Mouse (Mus musculus): ENCODE data around the gene Aars.

GRCm38 (mm10) chr8:111055031-111055634, 22.2 kb downstream of the Aars start:
- TF ChIP-seq CTCF (IDR thresholded peaks at IDR 0.05; ENCODE audit: low read depth) = no peak
- no peak for TF ChIP-seq EP300 (IDR thresholded peaks at IDR 0.05; ENCODE audit: low read depth)

Data from heart, postnatal 0 days (tissue).